Mouse (Mus musculus) B cell, adult (primary cell): Measurements from ENCODE around the gene Gng4. TPM values are rescaled to one million over a fixed set of nuclear protein-coding genes. Genes with fewer than 3 reads are reported as not detected.

Experiments
- total RNA-seq: library from RNA; stranded (reverse); gene quantifications from 4 replicates; pipeline ENCODE4 v1.2.4, GENCODE M21; 2023; ENCODE audit not compliant: inconsistent age

Gene Gng4
- 0.87 TPM in 1 of 4 replicates, not detected in the others for total RNA-seq

GRCm38 (mm10) chr13:13783894-13784419 is at the start of gene Gng4:
Gene Gng4, plus strand, starts transcription at chr13:13784059.

Other genes starting within 250 kb of the Gng4 start
- 89.6 to 104 TPM (median 95.5 TPM) in 4 replicates for gene Lyst, start 193.7 kb upstream of the Gng4 start, total RNA-seq
- 17.0 to 23.4 TPM (median 20.9 TPM) in 4 replicates for gene B3galnt2, start 170.4 kb downstream of the Gng4 start, total RNA-seq